Comparison of ENCODE assay signal across 8 mouse cellular contexts in the genomic region with DNA sequence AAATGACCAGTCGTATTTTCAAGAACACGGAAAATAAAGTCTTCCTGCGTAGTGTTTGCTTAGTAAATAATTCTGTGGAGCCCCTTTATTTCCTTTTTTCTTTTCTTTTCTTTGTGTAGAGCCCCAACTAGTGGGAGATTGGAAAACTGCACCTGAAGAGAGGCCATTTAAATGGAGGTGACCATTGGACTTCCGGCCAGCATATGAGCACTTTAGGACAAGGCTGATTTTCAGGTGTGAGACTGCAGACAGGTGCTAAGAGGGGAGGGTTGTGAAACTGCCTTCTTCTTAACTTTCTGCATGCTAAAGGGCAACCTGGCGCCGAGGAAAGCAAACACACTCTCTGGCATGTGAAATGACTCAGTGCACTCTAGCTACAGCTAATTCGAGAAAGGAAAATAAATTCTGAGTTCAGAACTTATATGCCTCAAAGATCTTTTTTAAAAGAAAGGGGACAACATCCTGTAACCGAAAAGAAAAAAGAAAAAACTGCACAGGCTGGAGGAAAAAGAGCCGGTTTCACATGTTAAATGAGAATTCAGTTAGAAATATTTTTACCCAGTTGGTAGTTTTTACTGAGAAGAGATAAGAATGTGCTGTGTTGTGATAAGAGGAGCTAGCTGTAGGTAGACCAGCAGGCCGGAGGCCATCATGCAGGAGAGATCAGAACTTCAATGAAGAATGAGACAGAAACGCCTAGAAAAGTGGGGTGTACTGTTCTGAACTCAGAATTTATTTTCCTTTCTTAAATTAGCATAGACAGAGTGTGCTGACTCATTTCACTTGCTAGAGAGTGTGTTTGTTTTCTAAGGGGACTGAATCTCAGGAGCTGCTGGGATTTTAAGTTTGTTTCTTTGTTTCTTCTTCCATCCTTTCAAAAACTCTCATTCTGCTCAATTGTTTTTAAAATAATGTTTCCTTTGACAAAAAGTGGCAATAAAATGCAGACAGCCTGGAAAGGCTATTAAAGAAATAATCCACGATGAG.
DNase-seq lines count a peak whose midpoint lies in the region; ATAC-seq lines count a peak whose summit lies in the region.

No protein-coding gene starts in this region.

- H3K9me3 ChIP-seq in heart, embryonic 16.5 days (replicated peaks; ENCODE audit: control insufficient read depth, low read length) = no peaks in the 10 kb centered on the region
- H3K9me3 ChIP-seq in liver, embryonic 16.5 days (replicated peaks; ENCODE audit: control insufficient read depth, low read length) = no peaks in the 10 kb centered on the region

- H3K4me1 ChIP-seq in heart, embryonic 16.5 days (ENCODE audit: control insufficient read depth, insufficient read depth, low read length) = peaks cover 17% of the 10 kb centered on the region
- H3K4me1 ChIP-seq in liver, embryonic 16.5 days (ENCODE audit: control insufficient read depth, low read depth, low read length) = peaks cover 23% of the 10 kb centered on the region

- no peaks in the 10 kb centered on the region; the same call in 1 of the 2 replicates for H3K27me3 ChIP-seq in heart, embryonic 16.5 days (ENCODE audit: control insufficient read depth, insufficient read depth, low read length)
- no peaks in the 10 kb centered on the region for H3K27me3 ChIP-seq in liver, embryonic 16.5 days (ENCODE audit: control insufficient read depth, insufficient read depth, low read depth, low read length)

- no peak for ATAC-seq in heart, embryonic 16.5 days (replicated peaks; ENCODE audit: extremely low read depth, insufficient read depth, low FRiP score)
- ATAC-seq in liver, embryonic 16.5 days (ENCODE audit: low read depth) = peak; percentile 80

- H3K27ac ChIP-seq in heart, embryonic 16.5 days (ENCODE audit: low read length) = no peak overlapping the region
- peak overlapping the region; percentile 67 for H3K27ac ChIP-seq in liver, embryonic 16.5 days (ENCODE audit: low read length)

- 36% methylated on average over 12 of the region's 12 CpGs for WGBS in heart, embryonic 16.5 days
- WGBS in liver, embryonic 16.5 days (ENCODE audit: insufficient replicate concordance) = 13% methylated on average over 12 of the region's 12 CpGs

- peak overlapping the region; percentile 44 for H3K4me3 ChIP-seq in heart, embryonic 16.5 days (ENCODE audit: low read length)
- peak overlapping the region; percentile 58 for H3K4me3 ChIP-seq in liver, embryonic 16.5 days (ENCODE audit: low read depth, low read length)

- peak; percentile 7 to 22 for DNase-seq in CD8-positive naive resting alpha-beta T cell, adult 2 months (ENCODE audit: low read depth in 2 of 2, low spot score in 2 of 2)
- peak; percentile 53 for DNase-seq in adipocyte (ENCODE audit: low spot score)
- DNase-seq in embryo, embryonic 9.5 days (ENCODE audit: extremely low spot score) = peak; percentile 77
- DNase-seq in kidney, postnatal 14 days = peak; percentile 80
- peak; percentile 42 for DNase-seq in neural tube, embryonic 10.5 days (ENCODE audit: extremely low spot score, low spot score)
- peak; percentile 63 for DNase-seq in thymus, postnatal 14 days

- peak overlapping the region; percentile 57 for H3K9ac ChIP-seq in heart, embryonic 16.5 days (ENCODE audit: low read length)
- peak overlapping the region; percentile 39; the same call in 1 of the 2 replicates for H3K9ac ChIP-seq in liver, embryonic 16.5 days (ENCODE audit: low read depth, low read length)

- H3K36me3 ChIP-seq in heart, embryonic 16.5 days (ENCODE audit: control insufficient read depth, insufficient read depth) = no peaks in the 10 kb centered on the region
- no peaks in the 10 kb centered on the region for H3K36me3 ChIP-seq in liver, embryonic 16.5 days (ENCODE audit: control insufficient read depth, insufficient read depth)

- H3K4me2 ChIP-seq in heart, embryonic 16.5 days (ENCODE audit: low read depth, low read length) = peak overlapping the region; percentile 64
- H3K4me2 ChIP-seq in liver, embryonic 16.5 days (ENCODE audit: low read depth, low read length) = peak overlapping the region; percentile 72

Comparison
In these comparisons a context has a peak if more than half of its experiments do, and no peak if none do; other contexts are left out.
1. DNase-seq: peak in every context shown above with its lines; median percentile 80 in kidney, postnatal 14 days; 77 in embryo, embryonic 9.5 days; 63 in thymus, postnatal 14 days; 53 in adipocyte; 42 in neural tube, embryonic 10.5 days; 14 in CD8-positive naive resting alpha-beta T cell, adult 2 months.